Mouse (Mus musculus) heart, adult 2 months (tissue): ENCODE measurements at regions not wholly inside any gene's neighbourhood (a gene's known extent, or its start where the extent isn't known, plus 50 kb on each side); places are given as distances from the start of the nearest gene placed in this dataset.

Source experiments
- DNase-seq, 2 experiments: peaks; one replicate each; pipeline ENCODE4 v3.0.0; 2021
- H3K27ac ChIP-seq: fragments of 200-600 bp; 2 replicates; pipeline ENCODE4 v1.8.1; 2022
- H3K27me3 ChIP-seq: fragments of 200-500 bp; 2 replicates; pipeline ENCODE4 v1.6.1; 2012; ENCODE audit warnings: mild to moderate bottlenecking, low read length, inconsistent platforms, mixed read lengths; ENCODE audit not compliant: control insufficient read depth, insufficient read depth
- H3K36me3 ChIP-seq: fragments of 200-500 bp; 2 replicates; pipeline ENCODE4 v1.6.1; 2012; ENCODE audit warnings: low read length, inconsistent platforms; ENCODE audit not compliant: control insufficient read depth, insufficient read depth
- H3K4me1 ChIP-seq: fragments of 200-500 bp; 2 replicates; pipeline ENCODE4 v1.6.1; 2011; ENCODE audit warnings: low read length; ENCODE audit not compliant: control insufficient read depth, insufficient read depth
- H3K4me3 ChIP-seq: fragments of 200-600 bp; 2 replicates; pipeline ENCODE4 v1.8.1; 2022
- H3K79me2 ChIP-seq: fragments of 200-500 bp; replicated peaks from 2 replicates; pipeline ENCODE4 v1.6.1; 2012; ENCODE audit warnings: mild to moderate bottlenecking, inconsistent platforms, low read length, moderate library complexity, mixed read lengths; ENCODE audit not compliant: control insufficient read depth, insufficient read depth
- H3K9ac ChIP-seq: fragments of 200-500 bp; 2 replicates; pipeline ENCODE4 v1.6.1; 2012; ENCODE audit warnings: low read depth, mild to moderate bottlenecking, control low read depth, inconsistent platforms, low read length, mixed read lengths
- CTCF ChIP-seq: fragments of 200-600 bp; IDR thresholded peaks from 2 replicates; pipeline ENCODE4 v1.8.1; 2022; ENCODE audit warnings: antibody characterized with exemption, mild to moderate bottlenecking, moderate library complexity
- EP300 ChIP-seq: fragments of 200-500 bp; IDR thresholded peaks from 2 replicates; pipeline ENCODE4 v1.6.1; 2011; ENCODE audit warnings: low read depth, low read length, control low read depth; ENCODE audit not compliant: insufficient read depth
- POLR2A ChIP-seq: fragments of 200-500 bp; IDR thresholded peaks from 2 replicates; pipeline ENCODE4 v1.6.1; 2011; ENCODE audit warnings: mild to moderate bottlenecking, low read depth, low read length, control low read depth; ENCODE audit not compliant: insufficient read depth
- WGBS: fragments of 180-500 bp; shearing (Covaris S2); methylation state at CpG from one replicate; pipeline ENCODE4 v1.1.7; 2018; 5-methylcytosine and 5-hydroxymethylcytosine counted together
- intact Hi-C: fragments of 180-260 bp; cut with DNase I; formaldehyde crosslinking; loops from one replicate; pipeline ENCODE4 v1.15.1; 2025

DNA sequence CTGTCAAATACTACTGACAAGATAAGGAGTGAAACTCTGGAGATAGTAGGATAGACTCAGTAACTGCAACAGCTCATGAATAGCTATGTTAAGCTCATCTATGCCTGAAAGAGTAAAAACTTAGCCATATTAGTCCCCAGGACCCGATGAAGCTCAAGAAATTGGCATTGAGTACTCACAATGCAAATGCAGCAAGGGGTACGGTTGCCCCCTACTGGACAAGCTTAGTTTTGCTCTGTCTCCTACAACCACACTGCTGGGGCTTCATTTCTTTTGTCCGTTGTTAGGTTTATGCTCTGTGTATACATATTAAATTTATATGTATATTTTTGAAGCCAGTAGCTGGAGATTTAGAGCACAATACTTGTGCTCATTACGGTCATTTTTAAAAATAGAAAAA, 74.4 kb upstream of the Mup5 start:
- Histone ChIP-seq H3K9ac (no peak overlapping the region), H3K27ac (no peak overlapping the region), H3K79me2 (no peaks in the 10 kb centered on the region), H3K36me3 (no peaks in the 10 kb centered on the region), H3K27me3 (no peaks in the 10 kb centered on the region; the same call in 1 of the 2 replicates), H3K4me3 (no peak overlapping the region), H3K4me1 (no peaks in the 10 kb centered on the region)
- intact Hi-C loops = no loop called here
- peak; percentile 55 for TF ChIP-seq CTCF
- TF ChIP-seq POLR2A = no peak
- 64% methylated on average over 4 of the region's 4 CpGs for WGBS
- no peak for DNase-seq

DNA sequence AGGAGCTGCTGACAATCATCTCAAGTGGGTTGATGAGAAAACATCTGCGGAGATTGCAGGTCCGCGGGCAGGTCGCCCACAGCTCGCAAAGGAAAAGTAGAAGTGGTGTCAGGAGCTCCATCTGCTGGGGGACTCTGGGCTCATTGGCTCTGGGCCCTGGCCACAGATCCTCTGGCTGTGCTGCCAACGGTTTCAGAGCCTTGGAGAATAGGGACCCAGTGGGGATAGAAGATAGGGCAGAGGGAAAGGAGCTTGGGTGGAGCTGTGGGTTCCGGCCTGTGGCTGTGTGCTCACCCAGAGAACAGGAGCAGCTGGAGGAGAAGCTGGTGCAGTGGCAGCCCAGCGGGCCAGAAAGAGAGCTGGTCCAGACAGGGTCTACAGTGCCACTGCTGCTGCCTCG, 67.1 kb upstream of the Mup5 start:
- H3K36me3 ChIP-seq = no peaks in the 10 kb centered on the region
- H3K4me3 ChIP-seq = no peak overlapping the region
- no peak overlapping the region for H3K9ac ChIP-seq
- no peaks in the 10 kb centered on the region for H3K4me1 ChIP-seq
- no peak for TF ChIP-seq POLR2A
- no peak for TF ChIP-seq EP300
- no peaks in the 10 kb centered on the region for H3K79me2 ChIP-seq
- peak in 1 of 2 experiments; percentile 4 for DNase-seq
- WGBS = 67% methylated on average over 9 of the region's 9 CpGs
- intact Hi-C loops = no loop called here
- H3K27me3 ChIP-seq = no peaks in the 10 kb centered on the region
- no peak overlapping the region for H3K27ac ChIP-seq

DNA sequence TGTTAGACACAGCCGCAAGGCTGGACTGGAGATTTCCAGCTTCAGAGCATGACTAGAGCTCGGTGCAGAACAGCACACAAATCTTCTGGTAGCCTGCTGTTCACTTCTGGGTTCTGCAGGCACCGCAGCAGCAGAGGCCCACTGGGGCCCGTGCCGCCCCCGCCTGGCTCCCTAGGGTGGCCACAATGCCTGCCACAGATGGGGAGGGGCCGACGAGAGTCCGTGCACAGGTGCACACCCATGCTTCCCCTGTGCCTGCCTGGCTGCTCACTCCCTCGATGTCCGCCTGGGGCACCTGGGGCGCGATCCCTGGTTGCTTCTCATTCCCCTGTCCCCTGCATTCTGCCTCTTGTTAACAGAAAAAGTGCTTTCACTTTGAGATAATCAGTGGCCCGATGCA, 63.2 kb upstream of the Mup5 start:
- Histone ChIP-seq H3K27ac (no peak overlapping the region), H3K9ac (no peak overlapping the region), H3K27me3 (no peaks in the 10 kb centered on the region), H3K4me3 (no peak overlapping the region), H3K4me1 (no peaks in the 10 kb centered on the region), H3K79me2 (no peaks in the 10 kb centered on the region), H3K36me3 (no peaks in the 10 kb centered on the region)
- WGBS = 81% methylated on average over 14 of the region's 14 CpGs
- intact Hi-C loops = no loop called here
- no peak for DNase-seq
- TF ChIP-seq POLR2A (no peak), CTCF (no peak), EP300 (no peak)

DNA sequence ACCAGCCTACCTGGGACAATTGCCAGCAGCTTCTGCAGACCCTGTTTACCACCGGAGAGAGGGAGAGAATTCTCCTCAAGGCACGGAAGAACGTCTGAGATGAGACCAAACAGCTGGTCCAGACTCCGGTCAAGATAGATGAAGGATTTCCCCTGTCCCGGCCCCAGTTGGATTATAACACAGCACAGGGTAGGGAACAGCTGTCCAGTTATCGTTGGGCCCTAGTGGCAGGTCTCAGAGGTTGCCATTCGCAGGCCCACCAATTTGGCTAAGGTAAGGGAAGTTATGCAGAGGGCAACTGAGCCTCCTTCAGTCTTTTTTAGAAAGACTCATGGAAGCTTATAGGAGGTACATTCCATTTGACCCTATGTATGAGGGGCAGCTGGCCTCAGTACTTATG, 62.1 kb upstream of the Mup5 start:
- Histone ChIP-seq H3K27me3 (no peaks in the 10 kb centered on the region), H3K36me3 (no peaks in the 10 kb centered on the region), H3K4me1 (no peaks in the 10 kb centered on the region), H3K79me2 (no peaks in the 10 kb centered on the region), H3K9ac (no peak overlapping the region), H3K27ac (no peak overlapping the region), H3K4me3 (no peak overlapping the region)
- TF ChIP-seq CTCF (no peak), POLR2A (no peak), EP300 (no peak)
- no peak for DNase-seq
- intact Hi-C loops = no loop called here
- 82% methylated on average over 7 of the region's 7 CpGs for WGBS
